Mouse (Mus musculus): ENCODE data around the gene Dnajc6.

GRCm38 (mm10) chr4:101493611-101494197 lies 2.7 kb upstream of the Dnajc6 start:
- TF ChIP-seq POLR2A (IDR thresholded peaks at IDR 0.05; ENCODE audit: control insufficient read depth, extremely low read depth, insufficient read depth, low read length, poor library complexity) (no peak), CTCF (IDR thresholded peaks at IDR 0.05; ENCODE audit: borderline replicate concordance, control insufficient read depth, extremely low read depth, insufficient read depth, low read length, poor library complexity) (no peak)
